Mouse (Mus musculus) spleen, adult 2 months (tissue): ENCODE measurements around the gene 1810043G02Rik. TPM values are rescaled to one million over a fixed set of nuclear protein-coding genes. Genes with fewer than 3 reads are reported as not detected.

Experiments used
- DNase-seq, 2 experiments: peaks; one replicate each; pipeline versions ENCODE4 v3.0.0 to v3.0.0-alpha.2; 2012 to 2021; ENCODE audit warnings: low spot score in 2 of 2, low read depth in 1 of 2
- H3K27ac ChIP-seq: fragments of 200-500 bp; 2 replicates; pipeline ENCODE4 v1.5.1; 2012; ENCODE audit warnings: low read length, inconsistent platforms; ENCODE audit not compliant: insufficient read depth
- H3K27me3 ChIP-seq: fragments of 200-500 bp; 2 replicates; pipeline ENCODE4 v1.6.1; 2012; ENCODE audit warnings: mild to moderate bottlenecking, moderate library complexity, low read length, inconsistent platforms; ENCODE audit not compliant: control insufficient read depth, insufficient read depth
- H3K36me3 ChIP-seq: fragments of 200-500 bp; 2 replicates; pipeline ENCODE4 v1.6.1; 2012; ENCODE audit warnings: mild to moderate bottlenecking, low read length, inconsistent platforms; ENCODE audit not compliant: control insufficient read depth, insufficient read depth
- H3K4me1 ChIP-seq: fragments of 200-500 bp; 2 replicates; pipeline ENCODE4 v1.6.1; 2011; ENCODE audit warnings: inconsistent platforms; ENCODE audit not compliant: control insufficient read depth, insufficient read depth, insufficient read length
- H3K4me3 ChIP-seq: fragments of 200-500 bp; 2 replicates; pipeline ENCODE4 v1.5.1; 2011; ENCODE audit warnings: mild to moderate bottlenecking, inconsistent platforms; ENCODE audit not compliant: insufficient read depth, insufficient read length; ENCODE audit errors: extremely low read depth
- CTCF ChIP-seq: fragments of 200-500 bp; IDR thresholded peaks from 2 replicates; pipeline ENCODE4 v1.5.1; 2011; ENCODE audit warnings: mild to moderate bottlenecking, inconsistent platforms; ENCODE audit not compliant: insufficient read depth, insufficient read length, insufficient replicate concordance; ENCODE audit errors: extremely low read depth
- POLR2A ChIP-seq: fragments of 200-500 bp; IDR thresholded peaks from 2 replicates; pipeline ENCODE4 v1.6.1; 2011; ENCODE audit warnings: low read depth, low read length, inconsistent platforms
- WGBS: fragments of 180-500 bp; shearing (Covaris S2); methylation state at CpG from one replicate; pipeline ENCODE4 v1.1.7; 2018; 5-methylcytosine and 5-hydroxymethylcytosine counted together
- polyA plus RNA-seq: library from polyadenylated mRNA; depleted of rRNA; stranded (reverse); fragments of >200 nt; gene quantifications from 2 replicates; pipeline ENCODE4 v1.2.3, GENCODE M21; 2012

Gene 1810043G02Rik
- polyA plus RNA-seq, 1 experiment, result 21.4 TPM

DNA sequence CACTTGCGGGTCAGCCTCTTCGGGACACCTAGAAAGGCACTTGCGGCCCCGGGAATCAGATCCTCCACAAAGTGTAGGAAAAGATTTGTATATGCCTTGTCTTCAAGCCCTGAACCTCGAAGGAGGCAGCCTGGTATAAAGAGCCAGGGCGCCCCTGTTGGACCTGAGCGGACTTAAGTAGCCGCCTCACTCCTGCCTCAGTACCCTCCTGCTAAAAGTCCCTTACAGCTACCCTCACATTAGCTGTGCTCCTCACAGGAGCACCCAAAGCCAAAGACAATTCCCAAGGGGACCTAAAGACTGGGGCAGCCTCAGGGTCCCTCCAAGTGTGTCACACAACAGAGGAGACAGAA, 8.4 kb upstream of the 1810043G02Rik start:
- DNase-seq, result no peak
- H3K27me3 ChIP-seq, result peaks cover 2% of the 10 kb centered on the region; the same call in 1 of the 2 replicates
- WGBS, result 16% methylated on average over 8 of the region's 8 CpGs
- peaks cover 18% of the 10 kb centered on the region for H3K4me1 ChIP-seq
- H3K4me3 ChIP-seq, result peak overlapping the region; percentile 48; the same call in 1 of the 2 replicates
- H3K27ac ChIP-seq, result peak overlapping the region; percentile 59
- no peaks in the 10 kb centered on the region for H3K36me3 ChIP-seq
- TF ChIP-seq POLR2A (no peak), CTCF (no peak)

DNA sequence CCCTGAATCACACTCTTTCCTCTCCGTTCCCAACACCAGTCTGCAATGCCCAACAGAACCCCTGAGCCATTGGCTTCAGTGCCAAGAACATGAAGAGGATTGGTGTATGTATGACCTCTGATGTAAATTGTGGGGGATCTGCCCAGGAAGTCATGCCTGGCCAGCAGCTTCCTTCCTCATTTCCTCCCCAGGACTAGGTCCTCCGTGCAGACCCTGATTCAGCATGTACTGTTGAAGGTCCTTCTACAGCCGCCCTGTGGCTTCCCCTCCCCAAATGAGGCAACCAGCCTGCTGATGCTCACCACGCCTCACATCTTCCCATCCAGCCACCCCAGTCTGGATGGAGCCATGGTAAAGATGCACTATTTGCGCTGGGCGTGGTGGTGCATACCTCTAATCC, 7.8 kb upstream of the 1810043G02Rik start, which contains the start of gene Trpm2:
Gene Trpm2, minus strand, starts transcription at position 83 of the 400 bp plus-strand sequence.
- Histone ChIP-seq H3K4me1 (peaks cover 18% of the 10 kb centered on the region), H3K27ac (peak within 1 kb of the TSS; percentile 59), H3K4me3 (peak within 1 kb of the TSS; percentile 48), H3K36me3 (no peaks in the 10 kb centered on the region), H3K27me3 (peaks cover 2% of the 10 kb centered on the region; the same call in 1 of the 2 replicates)
- TF ChIP-seq POLR2A (no peak), CTCF (no peak)
- 25% methylated on average over 6 of the region's 6 CpGs for WGBS
- DNase-seq, result peak in 1 of 2 experiments; percentile 52

DNA sequence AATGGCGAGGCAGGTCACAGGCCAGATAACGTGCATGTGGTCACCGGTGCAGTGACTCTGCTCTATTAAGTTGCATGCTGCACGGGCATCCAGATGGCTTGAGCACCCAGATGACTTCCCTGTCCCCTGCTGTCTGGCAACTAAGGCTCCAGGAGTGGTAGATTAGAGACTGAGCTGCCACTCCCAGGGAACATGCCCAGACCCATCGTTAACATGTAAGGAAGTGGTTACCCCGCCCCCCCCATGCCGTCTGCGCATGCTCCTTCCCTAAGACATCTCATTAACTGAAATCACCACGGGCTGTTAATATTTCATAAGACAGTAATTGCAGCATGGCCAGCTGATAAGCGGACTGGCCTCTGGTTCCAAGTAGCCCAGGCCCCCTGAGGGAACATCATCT, 7.1 kb upstream of the 1810043G02Rik start:
- H3K4me3 ChIP-seq, result peak overlapping the region; percentile 31; the same call in 1 of the 2 replicates
- peaks cover 18% of the 10 kb centered on the region for H3K4me1 ChIP-seq
- no peak overlapping the region for H3K27ac ChIP-seq
- no peaks in the 10 kb centered on the region for H3K36me3 ChIP-seq
- WGBS, result 20% methylated on average over 10 of the region's 10 CpGs
- no peak for TF ChIP-seq POLR2A
- TF ChIP-seq CTCF, result no peak
- peak in 1 of 2 experiments; percentile 41 for DNase-seq
- H3K27me3 ChIP-seq, result peaks cover 2% of the 10 kb centered on the region; the same call in 1 of the 2 replicates

DNA sequence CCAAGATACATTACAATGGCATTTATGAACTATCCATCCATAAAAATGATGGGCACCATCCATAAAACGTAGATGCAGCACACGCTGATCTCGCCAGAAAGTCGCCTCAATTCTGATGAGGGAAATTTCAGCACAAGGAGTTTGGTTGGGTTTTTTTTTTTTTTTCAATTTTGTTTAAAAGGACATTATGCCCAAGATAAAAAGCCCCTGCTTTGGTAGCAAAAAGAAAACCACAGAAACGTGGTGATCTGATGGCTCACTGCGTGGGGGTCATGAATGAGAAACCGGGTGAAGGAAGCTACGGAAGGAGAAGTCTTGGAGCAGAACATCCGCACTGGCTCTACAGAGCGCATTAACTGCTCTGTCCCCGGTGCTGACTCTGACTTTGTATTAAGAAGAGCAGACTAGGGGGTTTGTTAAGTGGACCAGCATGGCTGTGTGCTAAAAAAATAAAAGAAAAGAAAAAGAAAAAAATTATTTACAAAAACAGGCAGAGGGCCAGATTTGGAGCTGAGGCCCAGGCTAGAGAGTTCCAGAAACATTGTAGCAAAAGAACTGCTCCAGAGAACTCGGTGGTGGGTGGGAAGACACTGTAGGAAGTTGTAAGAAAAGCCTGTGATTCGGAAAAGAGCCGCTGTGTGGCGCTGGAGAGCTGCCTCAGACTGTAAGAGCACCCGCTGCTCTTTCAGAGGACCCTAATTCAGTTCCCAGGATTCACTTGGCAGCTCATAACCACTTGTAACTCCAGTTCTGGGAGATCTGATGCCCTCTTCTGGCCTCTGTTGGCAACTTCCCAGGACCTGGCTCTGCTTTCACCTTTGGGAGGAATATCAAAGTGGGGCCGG, 6.4 kb upstream of the 1810043G02Rik start:
- Histone ChIP-seq H3K36me3 (no peaks in the 10 kb centered on the region), H3K27me3 (peaks cover 2% of the 10 kb centered on the region; the same call in 1 of the 2 replicates), H3K27ac (no peak overlapping the region), H3K4me1 (peaks cover 21% of the 10 kb centered on the region), H3K4me3 (no peak overlapping the region)
- TF ChIP-seq POLR2A, result no peak
- peak; percentile 14; the same call in 1 of the 2 replicates for TF ChIP-seq CTCF
- WGBS, result 54% methylated on average over 17 of the region's 17 CpGs
- DNase-seq, result peak in 1 of 2 experiments; percentile 29

DNA sequence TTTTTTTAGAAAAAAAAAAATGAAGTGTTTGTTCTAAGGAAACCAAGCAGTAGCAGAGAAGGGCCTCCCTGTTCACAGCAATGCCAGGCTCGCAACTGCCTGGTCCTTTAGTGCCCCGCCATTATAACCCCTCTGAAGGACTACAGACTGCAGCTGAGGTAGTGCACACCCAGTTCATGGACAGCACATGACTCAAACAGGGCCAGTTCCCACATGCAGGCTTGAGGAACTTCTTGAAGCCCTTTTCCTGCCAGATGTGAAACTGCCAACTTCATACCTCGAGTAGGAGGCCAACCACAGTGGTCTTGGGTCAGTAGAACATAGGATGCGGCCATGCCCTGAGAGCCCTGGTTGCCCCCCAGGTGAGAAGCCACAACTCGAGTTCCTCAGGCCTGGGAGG, 4.0 kb upstream of the 1810043G02Rik start:
- no peak for DNase-seq
- Histone ChIP-seq H3K36me3 (no peaks in the 10 kb centered on the region), H3K27ac (0 out of 2 replicates have a peak overlapping the region, but pooled peaks have one; percentile 7), H3K4me1 (peaks cover 25% of the 10 kb centered on the region), H3K4me3 (no peak overlapping the region), H3K27me3 (no peaks in the 10 kb centered on the region)
- 27% methylated on average over 5 of the region's 5 CpGs for WGBS
- TF ChIP-seq CTCF, result no peak
- TF ChIP-seq POLR2A, result no peak

DNA sequence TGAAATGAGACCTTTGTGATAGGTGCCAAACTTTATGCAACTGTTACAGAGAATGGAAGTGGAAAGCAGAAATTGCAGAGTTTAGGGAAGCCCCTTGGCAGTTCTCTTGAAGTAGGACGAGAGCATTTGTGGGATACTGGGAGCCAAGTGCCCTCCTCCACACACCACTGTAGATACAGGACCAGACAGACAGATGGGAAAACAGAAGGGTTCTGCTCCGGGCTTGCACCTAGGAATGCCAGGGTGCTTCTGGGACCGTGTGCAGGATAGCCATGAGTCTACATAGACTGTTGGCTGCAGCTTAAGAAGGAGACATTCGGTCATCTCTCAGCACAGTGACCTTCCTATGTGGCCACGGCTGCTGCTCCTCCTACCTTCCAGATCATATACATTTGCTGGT, 3.5 kb upstream of the 1810043G02Rik start:
- Histone ChIP-seq H3K36me3 (no peaks in the 10 kb centered on the region), H3K4me1 (peaks cover 21% of the 10 kb centered on the region), H3K27ac (no peak overlapping the region), H3K4me3 (no peak overlapping the region), H3K27me3 (no peaks in the 10 kb centered on the region)
- DNase-seq, result no peak
- TF ChIP-seq POLR2A (no peak), CTCF (no peak)
- 76% methylated on average over 5 of the region's 5 CpGs for WGBS

DNA sequence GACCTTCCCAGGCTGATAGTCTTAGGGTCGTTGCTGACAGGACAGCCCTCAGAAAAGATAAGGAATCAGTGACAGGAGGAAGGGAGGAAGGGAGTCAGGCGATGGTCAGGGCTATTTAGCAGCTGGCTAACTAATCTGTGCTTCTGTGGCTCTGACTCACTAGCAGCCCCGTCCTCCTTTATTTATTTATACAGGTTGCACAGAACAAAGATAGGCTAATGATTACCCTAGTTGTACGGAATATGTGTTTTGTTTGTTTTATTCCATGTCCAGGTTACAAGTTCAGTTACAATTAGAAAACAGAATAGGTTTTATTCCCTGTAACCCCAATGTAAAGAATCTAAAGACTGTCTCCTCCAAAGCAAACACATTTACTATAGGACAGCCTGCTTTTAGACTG, 2.7 kb upstream of the 1810043G02Rik start:
- Histone ChIP-seq H3K4me3 (no peak overlapping the region), H3K27me3 (no peaks in the 10 kb centered on the region), H3K4me1 (peaks cover 13% of the 10 kb centered on the region), H3K36me3 (no peaks in the 10 kb centered on the region), H3K27ac (no peak overlapping the region)
- WGBS, result 60% methylated on average over 4 of the region's 4 CpGs
- DNase-seq, result no peak
- no peak for TF ChIP-seq POLR2A
- TF ChIP-seq CTCF, result no peak
